Mouse (Mus musculus): ENCODE data around the gene Zfp318.

DNA sequence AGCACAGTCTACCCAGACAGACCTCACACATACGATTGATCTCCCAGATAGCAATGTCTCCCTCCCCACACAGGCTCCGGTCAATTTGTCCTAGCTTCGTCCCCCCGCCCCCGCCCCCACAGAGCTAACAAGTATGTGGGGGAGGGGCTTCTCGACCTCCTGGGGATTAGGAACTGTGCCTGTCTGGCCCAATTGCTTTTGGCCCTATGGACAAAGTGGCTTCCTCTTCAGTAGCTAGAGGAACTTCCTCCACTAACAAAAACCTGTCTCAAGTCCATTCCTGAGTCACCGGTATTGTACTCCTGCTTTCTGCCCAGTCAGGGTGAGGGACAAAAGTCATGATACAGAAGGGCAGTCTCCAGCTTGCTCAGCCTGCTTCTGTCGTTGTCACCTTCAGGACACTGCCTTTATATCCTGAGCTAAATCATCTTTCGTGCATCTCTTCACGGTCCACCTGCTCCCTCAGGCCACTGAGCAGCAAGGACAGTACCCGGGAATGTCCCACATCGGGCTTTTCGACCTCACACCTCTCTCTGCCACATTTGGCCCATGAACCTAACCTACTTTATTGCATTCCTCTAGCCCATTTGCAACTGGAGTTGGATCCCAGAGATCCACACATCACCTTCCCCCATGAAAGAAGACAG is 69.9 kb downstream of the Zfp318 start:
- no peak for TF ChIP-seq CTCF (IDR thresholded peaks at IDR 0.05; ENCODE audit: insufficient read depth, low read depth, low read length)
- TF ChIP-seq POLR2A (IDR thresholded peaks at IDR 0.05; ENCODE audit: insufficient read depth, low read depth, low read length): no peak
